Mouse (Mus musculus) cerebral cortex, adult 2 months (tissue): Measurements from ENCODE around the gene Tlr7.

Experiments used
- WGBS: fragments of 180-500 bp; shearing (Covaris S2); methylation state at CpG from one replicate; pipeline ENCODE4 v1.1.7; 2018; 5-methylcytosine and 5-hydroxymethylcytosine counted together

Tlr7 gene

GRCm38 (mm10) chrX:167276953-167277352, 53.4 kb downstream of the Tlr7 start:
- whole genome bisulfite sequencing, result 12% methylated on average over 9 of the region's 9 CpGs

- 36% methylated on average over 10 of the region's 10 CpGs for WGBS
Measured at GRCm38 (mm10) chrX:167276551-167276950, 53.8 kb downstream of the Tlr7 start.

GRCm38 (mm10) chrX:167264086-167264485, 66.3 kb downstream of the Tlr7 start, which contains the start of gene Tlr8:
Tlr8 (minus strand) TSS chrX:167264329.
- 61% methylated on average over 4 of the region's 4 CpGs for WGBS

- 77% methylated on average over 4 of the region's 4 CpGs for WGBS
Measured at GRCm38 (mm10) chrX:167263530-167263929, 66.8 kb downstream of the Tlr7 start.
